Mouse (Mus musculus) macrophage (primary cell): Measurements from ENCODE around the gene Isyna1. TPM values are rescaled to one million over a fixed set of nuclear protein-coding genes. Genes with fewer than 3 reads are reported as not detected.
A peak's percentile ranks its signal among the peaks of the same experiment; 100 is the strongest.

ENCODE experiments used
- H3K27ac ChIP-seq: fragments of 350-480 bp; formaldehyde crosslinking; 2 replicates; pipeline ENCODE4 v1.9.0; 2021
- H3K36me3 ChIP-seq: fragments of 350-480 bp; formaldehyde crosslinking; 2 replicates; pipeline ENCODE4 v1.9.0; 2021; ENCODE audit errors: inconsistent target
- H3K4me3 ChIP-seq: fragments of 350-480 bp; formaldehyde crosslinking; 2 replicates; pipeline ENCODE4 v1.9.0; 2021; ENCODE audit errors: inconsistent target
- H3K79me2 ChIP-seq: fragments of 350-480 bp; formaldehyde crosslinking; 2 replicates; pipeline ENCODE4 v1.9.0; 2021; ENCODE audit errors: inconsistent target
- WGBS: methylation state at CpG from one replicate; pipeline ENCODE4 v1.1.7; 2026; ENCODE audit warnings: inconsistent platforms; ENCODE audit not compliant: missing documents; 5-methylcytosine and 5-hydroxymethylcytosine counted together
- polyA plus RNA-seq: library from polyadenylated mRNA; stranded (reverse); fragments of 250-400 nt; gene quantifications from 3 replicates; pipeline ENCODE4 v1.2.4, GENCODE M21; 2018; ENCODE audit warnings: inconsistent platforms

Isyna1 gene
- polyA plus RNA-seq, 1 experiment from 2014 or later = 26.5 TPM

DNA sequence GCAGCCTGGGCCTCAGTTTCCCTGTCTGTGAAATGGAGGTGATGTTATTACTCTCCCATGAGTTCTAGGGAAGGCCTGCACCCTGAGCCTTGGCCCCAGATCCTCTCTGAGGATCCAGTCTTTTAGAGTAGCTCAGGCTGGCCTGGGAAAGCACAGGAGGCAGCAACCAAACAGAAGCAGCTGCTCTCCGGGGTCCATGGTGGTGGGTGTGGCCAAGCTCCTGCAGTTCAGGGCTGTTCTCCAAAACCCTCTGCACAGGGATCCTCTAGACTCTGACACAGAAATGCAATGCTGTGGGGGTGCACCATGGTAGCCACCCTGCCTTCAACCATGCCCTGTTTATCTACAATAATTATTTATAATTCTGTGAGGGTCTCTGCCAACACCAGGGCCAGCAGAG, 19.6 kb downstream of the Isyna1 start:
- peaks cover 34% of the 10 kb centered on the region for H3K79me2 ChIP-seq
- H3K36me3 ChIP-seq = no peaks in the 10 kb centered on the region
- peak overlapping the region; percentile 99 for H3K27ac ChIP-seq
- H3K4me3 ChIP-seq = no peak overlapping the region
- whole genome bisulfite sequencing = 14% methylated on average over 1 of the region's 1 CpGs

- peak overlapping the region; percentile 99 for H3K27ac ChIP-seq
- H3K4me3 ChIP-seq = peak overlapping the region; percentile 4; the same call in 1 of the 2 replicates
- no peaks in the 10 kb centered on the region; the same call in 1 of the 2 replicates for H3K36me3 ChIP-seq
- WGBS = 17% methylated on average over 5 of the region's 5 CpGs
- peaks cover 39% of the 10 kb centered on the region for H3K79me2 ChIP-seq
Measured at GRCm38 (mm10) chr8:70614469-70614868, 20.3 kb downstream of the Isyna1 start.

DNA sequence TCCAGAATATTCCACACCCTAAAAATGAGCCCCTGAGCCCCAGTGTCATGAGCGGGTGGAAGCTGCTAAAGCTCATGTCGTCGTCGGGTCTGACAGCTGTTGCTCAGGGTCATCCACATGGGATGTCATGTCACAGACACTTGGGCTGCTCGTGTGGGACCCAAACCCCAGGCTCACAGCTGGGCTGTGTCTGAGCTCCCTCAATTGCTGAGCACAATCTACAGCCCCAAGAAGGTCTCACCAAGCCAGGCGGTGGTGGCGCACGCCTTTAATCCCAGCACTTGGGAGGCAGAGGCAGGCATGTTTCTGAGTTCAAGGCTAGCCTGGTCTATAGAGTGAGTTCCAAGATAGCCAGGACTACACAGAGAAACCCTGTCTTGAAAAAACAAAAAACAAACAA, 21.1 kb downstream of the Isyna1 start:
- Histone ChIP-seq H3K4me3 (peak overlapping the region; percentile 91; the same call in 1 of the 2 replicates), H3K36me3 (no peaks in the 10 kb centered on the region; the same call in 1 of the 2 replicates), H3K79me2 (peaks cover 47% of the 10 kb centered on the region), H3K27ac (peak overlapping the region; percentile 99)
- 90% methylated on average over 8 of the region's 8 CpGs for WGBS

DNA sequence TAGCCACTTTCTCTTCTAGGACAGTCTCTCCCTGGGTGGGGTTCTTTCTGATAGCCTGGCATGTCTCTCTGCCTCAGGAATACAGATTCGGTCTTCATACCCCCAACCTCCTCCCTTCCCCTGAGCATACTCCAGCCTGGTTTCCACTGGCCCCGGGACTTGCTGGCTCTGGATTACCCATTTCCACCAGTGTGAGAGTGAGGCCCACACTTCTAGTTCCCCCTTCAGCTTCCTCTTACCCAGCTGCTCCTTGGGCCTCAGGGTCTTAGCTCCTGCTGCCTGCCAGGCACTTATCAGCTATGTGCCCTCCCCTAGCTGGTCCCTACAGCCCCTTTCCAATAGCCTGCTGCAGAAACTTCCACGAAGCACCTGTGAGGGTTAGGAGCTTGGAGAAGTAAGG, 21.7 kb downstream of the Isyna1 start, which contains the start of gene Lrrc25:
Lrrc25 (plus strand) TSS at position 262 of the 400 bp plus-strand sequence.
- WGBS = 0% methylated on average over 3 of the region's 3 CpGs
- peaks cover 54% of the 10 kb centered on the region for H3K79me2 ChIP-seq
- no peaks in the 10 kb centered on the region; the same call in 1 of the 2 replicates for H3K36me3 ChIP-seq
- H3K4me3 ChIP-seq = peak within 1 kb of the TSS; percentile 91
- H3K27ac ChIP-seq = peak within 1 kb of the TSS; percentile 99

DNA sequence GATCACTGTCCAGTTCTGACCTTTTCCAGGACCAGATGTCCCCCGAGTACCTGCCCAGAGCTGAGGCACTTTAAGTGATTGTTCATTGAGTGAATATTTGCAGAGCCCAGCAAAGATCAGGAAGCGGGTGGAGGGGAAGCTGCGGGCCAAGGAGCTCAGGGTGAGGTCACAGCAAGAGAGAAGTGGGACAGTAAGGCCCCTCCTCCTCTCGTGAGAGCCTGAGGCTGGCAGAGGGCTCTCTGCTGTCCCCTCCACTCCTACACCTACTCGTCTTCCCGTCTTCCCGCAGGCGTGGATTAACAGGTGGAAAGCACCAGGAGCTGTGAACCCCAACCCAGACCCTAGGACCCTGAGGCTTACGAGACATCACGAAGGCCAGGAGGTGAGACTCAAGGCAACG, 22.5 kb downstream of the Isyna1 start:
- 6% methylated on average over 11 of the region's 11 CpGs for WGBS
- peaks cover 6% of the 10 kb centered on the region; the same call in 1 of the 2 replicates for H3K36me3 ChIP-seq
- H3K4me3 ChIP-seq = peak overlapping the region; percentile 91
- H3K27ac ChIP-seq = peak overlapping the region; percentile 99
- H3K79me2 ChIP-seq = peaks cover 61% of the 10 kb centered on the region

- WGBS = 28% methylated on average over 10 of the region's 11 CpGs
Measured at GRCm38 (mm10) chr8:70617985-70618384, 23.8 kb downstream of the Isyna1 start.

GRCm38 (mm10) chr8:70618888-70619334, 24.7 kb downstream of the Isyna1 start:
- peaks cover 10% of the 10 kb centered on the region; the same call in 1 of the 2 replicates for H3K36me3 ChIP-seq
- H3K27ac ChIP-seq = peak overlapping the region; percentile 99
- peaks cover 61% of the 10 kb centered on the region for H3K79me2 ChIP-seq
- WGBS = 3% methylated on average over 9 of the region's 9 CpGs
- peak overlapping the region; percentile 91 for H3K4me3 ChIP-seq

More at GRCm38 (mm10) chr8:70617985-70618384, 23.8 kb downstream of the Isyna1 start:
- H3K36me3 ChIP-seq = peaks cover 10% of the 10 kb centered on the region; the same call in 1 of the 2 replicates
- H3K79me2 ChIP-seq = peaks cover 70% of the 10 kb centered on the region
- H3K4me3 ChIP-seq = peak overlapping the region; percentile 91
- peak overlapping the region; percentile 99 for H3K27ac ChIP-seq

- H3K36me3 ChIP-seq = peaks cover 10% of the 10 kb centered on the region; the same call in 1 of the 2 replicates
- no peak overlapping the region for H3K4me3 ChIP-seq
- WGBS = 87% methylated on average over 3 of the region's 3 CpGs
- peaks cover 53% of the 10 kb centered on the region for H3K79me2 ChIP-seq
- no peak overlapping the region for H3K27ac ChIP-seq
Measured at GRCm38 (mm10) chr8:70622220-70622619, 28.0 kb downstream of the Isyna1 start.

DNA sequence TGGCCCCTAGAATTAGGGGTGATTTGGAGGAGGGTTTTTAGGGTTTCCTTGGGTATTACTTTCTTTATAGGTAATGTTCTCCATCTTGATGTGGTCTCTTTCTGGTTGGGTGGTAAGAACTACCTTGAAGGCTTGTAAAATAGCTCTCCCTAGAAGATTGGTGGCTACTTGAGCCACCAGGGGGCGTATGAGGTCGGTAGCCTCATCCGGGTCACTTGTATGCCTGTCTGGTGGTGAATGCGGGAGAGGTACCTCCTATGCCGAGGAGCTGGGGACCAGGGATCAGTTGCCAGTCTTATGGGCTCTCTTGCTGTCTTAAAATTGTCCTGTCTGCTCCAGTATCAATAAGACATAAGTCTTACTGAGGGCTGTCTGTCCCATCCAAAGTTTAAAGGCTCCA, 30.9 kb downstream of the Isyna1 start:
- WGBS = 31% methylated on average over 5 of the region's 5 CpGs
- Histone ChIP-seq H3K36me3 (peaks cover 10% of the 10 kb centered on the region; the same call in 1 of the 2 replicates), H3K79me2 (peaks cover 28% of the 10 kb centered on the region), H3K27ac (no peak overlapping the region), H3K4me3 (no peak overlapping the region)

DNA sequence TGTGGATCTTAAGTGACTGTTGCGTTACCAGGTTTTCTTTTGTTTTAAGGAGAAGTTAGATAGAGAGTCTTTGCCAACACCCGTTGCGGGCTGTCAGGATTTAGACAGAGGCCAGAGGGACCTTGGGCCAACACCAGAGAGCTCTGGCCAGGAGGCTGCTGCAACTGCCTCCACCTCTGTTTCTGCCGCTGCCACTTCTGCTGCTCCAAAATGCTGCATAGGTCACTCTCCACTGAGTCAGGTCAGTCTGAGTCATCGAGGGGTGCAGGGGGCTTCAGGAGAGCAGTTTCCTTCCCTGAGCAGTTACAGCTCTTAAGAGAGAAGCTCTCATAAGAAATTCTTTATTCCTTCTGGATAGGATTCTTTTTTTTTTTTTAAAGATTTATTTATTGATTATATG, 32.9 kb downstream of the Isyna1 start:
- H3K27ac ChIP-seq = no peak overlapping the region
- H3K79me2 ChIP-seq = peaks cover 20% of the 10 kb centered on the region
- H3K36me3 ChIP-seq = peaks cover under 1% of the 10 kb centered on the region; the same call in 1 of the 2 replicates
- WGBS = 81% methylated on average over 5 of the region's 5 CpGs
- no peak overlapping the region for H3K4me3 ChIP-seq

DNA sequence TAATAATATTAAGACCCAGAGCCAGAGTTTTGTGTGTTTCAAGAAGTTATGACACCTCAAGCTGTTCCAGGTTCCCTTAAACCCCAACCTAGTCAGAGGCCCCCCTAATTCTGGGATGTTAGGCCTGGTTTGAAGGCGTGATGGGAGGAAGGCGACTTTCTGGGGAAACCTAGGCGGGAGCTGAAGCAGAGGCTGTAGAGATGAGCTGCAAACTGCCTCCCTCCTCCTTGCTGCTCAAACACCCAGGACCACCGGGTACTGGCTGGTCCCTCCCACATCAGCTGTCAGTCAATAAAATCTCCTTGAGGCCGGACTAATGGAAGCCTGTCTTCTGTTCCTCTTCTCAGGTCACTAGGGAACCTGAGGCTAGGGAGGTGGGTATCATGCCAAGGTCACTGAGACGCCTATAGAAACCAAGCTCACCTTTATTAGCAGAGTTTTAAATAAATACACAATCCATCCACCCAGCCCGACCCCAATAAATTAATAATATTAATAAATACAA, 34.9 kb downstream of the Isyna1 start:
- peaks cover 13% of the 10 kb centered on the region for H3K79me2 ChIP-seq
- 69% methylated on average over 7 of the region's 7 CpGs for WGBS
- peak overlapping the region; percentile 26 for H3K4me3 ChIP-seq
- no peaks in the 10 kb centered on the region for H3K36me3 ChIP-seq
- peak overlapping the region; percentile 34 for H3K27ac ChIP-seq

GRCm38 (mm10) chr8:70629574-70630531, 35.7 kb downstream of the Isyna1 start:
- Histone ChIP-seq H3K4me3 (peak overlapping the region; percentile 98), H3K36me3 (no peaks in the 10 kb centered on the region), H3K79me2 (peaks cover 13% of the 10 kb centered on the region), H3K27ac (peak overlapping the region; percentile 97)
- WGBS = 1% methylated on average over 60 of the region's 60 CpGs

DNA sequence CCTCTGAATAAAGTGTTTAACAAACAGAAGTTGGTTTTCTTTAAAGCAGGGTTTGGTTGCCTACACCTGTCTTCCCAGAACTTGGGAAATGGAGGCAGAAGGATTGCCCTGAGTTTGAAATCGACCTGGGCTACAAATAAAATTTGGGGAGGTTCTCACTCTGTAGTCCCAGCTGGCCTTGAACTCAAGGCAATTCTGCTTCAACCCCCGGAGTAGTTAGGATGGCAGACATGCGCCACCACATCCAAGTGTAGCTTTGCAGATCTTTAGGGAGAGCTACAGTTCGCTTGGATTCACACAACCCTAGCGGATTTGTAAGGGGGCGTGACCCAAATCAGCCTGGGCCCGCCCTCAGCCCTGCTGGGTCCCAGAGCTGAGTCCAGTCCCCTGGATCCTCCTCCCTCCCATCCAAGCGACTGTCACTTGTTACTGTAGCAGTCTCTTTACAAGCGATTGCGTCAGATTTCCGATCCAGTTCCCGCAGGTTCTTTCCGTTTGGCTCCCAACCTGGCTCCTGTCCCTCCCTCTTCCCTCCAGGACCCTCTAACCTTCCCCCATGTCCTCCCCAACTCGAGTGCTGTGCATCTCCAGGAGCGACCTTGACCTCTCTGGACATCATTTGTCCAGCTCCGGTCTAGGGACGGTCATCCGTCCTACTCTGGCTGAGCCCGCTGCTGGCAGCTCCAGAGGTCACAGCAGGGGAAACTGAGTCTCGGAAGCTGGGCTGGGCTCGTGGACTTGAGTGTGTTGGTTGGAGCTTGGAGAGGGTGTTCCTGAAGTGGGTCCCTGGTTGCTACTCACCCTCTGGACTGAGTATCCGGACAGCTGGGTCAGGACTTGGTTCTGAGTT, 36.6 kb downstream of the Isyna1 start:
- WGBS = 17% methylated on average over 22 of the region's 22 CpGs
- Histone ChIP-seq H3K27ac (peak overlapping the region; percentile 97), H3K4me3 (peak overlapping the region; percentile 98)

DNA sequence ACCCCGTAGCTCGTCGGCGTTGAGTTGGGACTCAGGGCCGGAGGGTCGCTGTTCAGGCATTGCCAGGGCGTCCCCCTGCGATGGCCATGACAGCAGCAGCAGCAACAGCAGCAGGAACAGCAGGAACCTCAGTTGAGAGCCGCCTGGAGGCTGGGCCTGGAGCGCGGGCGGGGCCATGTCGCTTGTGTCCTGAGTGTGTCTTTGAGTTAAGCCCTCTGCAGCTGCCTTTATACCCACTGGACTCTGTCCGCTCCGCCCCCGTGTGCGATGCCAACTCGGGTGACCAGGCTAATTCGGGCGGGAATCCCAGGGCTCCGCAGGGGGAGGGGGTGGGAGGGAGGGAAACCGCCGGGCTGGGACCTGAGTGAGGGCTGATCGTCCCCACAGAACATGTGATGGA, 37.3 kb downstream of the Isyna1 start:
- H3K4me3 ChIP-seq = peak overlapping the region; percentile 98
- peak overlapping the region; percentile 97 for H3K27ac ChIP-seq
- H3K79me2 ChIP-seq = peaks cover 13% of the 10 kb centered on the region
- H3K36me3 ChIP-seq = no peaks in the 10 kb centered on the region
- WGBS = 10% methylated on average over 13 of the region's 24 CpGs

More for the DNA sequence above, 36.6 kb downstream of the Isyna1 start:
- no peaks in the 10 kb centered on the region for H3K36me3 ChIP-seq
- H3K79me2 ChIP-seq = peaks cover 13% of the 10 kb centered on the region
